Mouse (Mus musculus) midbrain, embryonic 16.5 days (tissue): Measurements from ENCODE around the gene Auts2. TPM values are rescaled to one million over a fixed set of nuclear protein-coding genes. Genes with fewer than 3 reads are reported as not detected.

Experiments
- ATAC-seq: fragments of 200-750 bp; cut with Nextera tagmentation; 2 replicates; pipeline ENCODE4 v1.8.0; 2017; ENCODE audit warnings: moderate TSS enrichment
- H3K27ac ChIP-seq: fragments of 300-500 bp; sonication (generic); 2 replicates; pipeline ENCODE4 v1.5.1; 2014; ENCODE audit warnings: mild to moderate bottlenecking, low read length, mixed read lengths
- H3K27me3 ChIP-seq: fragments of 300-500 bp; sonication (generic); 2 replicates; pipeline ENCODE4 v1.6.1; 2014; ENCODE audit warnings: low read depth, low read length, mixed read lengths; ENCODE audit not compliant: control insufficient read depth, insufficient read depth
- H3K36me3 ChIP-seq: fragments of 300-500 bp; sonication (generic); 2 replicates; pipeline ENCODE4 v1.6.1; 2014; ENCODE audit warnings: mild to moderate bottlenecking, low read length, moderate library complexity, mixed read lengths; ENCODE audit not compliant: control insufficient read depth, insufficient read depth
- H3K4me1 ChIP-seq: fragments of 300-500 bp; sonication (generic); 2 replicates; pipeline ENCODE4 v1.6.1; 2014; ENCODE audit warnings: mild to moderate bottlenecking, low read length, mixed read lengths; ENCODE audit not compliant: control insufficient read depth, insufficient read depth
- H3K4me2 ChIP-seq: fragments of 300-500 bp; sonication (generic); 2 replicates; pipeline ENCODE4 v1.6.1; 2014; ENCODE audit warnings: mild to moderate bottlenecking, low read length, mixed read lengths
- H3K4me3 ChIP-seq: fragments of 300-500 bp; sonication (generic); 2 replicates; pipeline ENCODE4 v1.5.1; 2014; ENCODE audit warnings: low read depth, mild to moderate bottlenecking, low read length, moderate library complexity, mixed read lengths
- H3K9ac ChIP-seq: fragments of 300-500 bp; sonication (generic); 2 replicates; pipeline ENCODE4 v1.6.1; 2014; ENCODE audit warnings: low read depth, low read length, mixed read lengths
- H3K9me3 ChIP-seq: fragments of 300-500 bp; sonication (generic); replicated peaks from 2 replicates; pipeline ENCODE4 v1.6.1; 2014; ENCODE audit warnings: mild to moderate bottlenecking, low read length, mixed read lengths; ENCODE audit not compliant: control insufficient read depth, poor library complexity, severe bottlenecking
- WGBS: fragments of 180-500 bp; shearing (Covaris S2); extraction: QIAGEN DNeasy Blood & Tissue Kit; methylation state at CpG from one replicate; pipeline ENCODE4 v1.1.7; 2014; 5-methylcytosine and 5-hydroxymethylcytosine counted together
- polyA plus RNA-seq: library from polyadenylated mRNA; unstranded; fragments of >200 nt; fragmentation: Nextera tagmentation; extraction: Ambion mirVana; gene quantifications from 2 replicates; pipeline ENCODE4 v1.2.1, GENCODE M21; 2015

Auts2 gene
- polyA plus RNA-seq, 1 experiment from 2014 or later: 49.8 TPM

GRCm38 (mm10) chr5:131557591-131558385 lies 985.4 kb downstream of the Auts2 start:
- Histone ChIP-seq H3K9me3 (no peaks in the 10 kb centered on the region), H3K4me1 (peaks cover 22% of the 10 kb centered on the region), H3K27me3 (no peaks in the 10 kb centered on the region), H3K4me2 (no peak overlapping the region), H3K27ac (peak overlapping the region; percentile 56; the same call in 1 of the 2 replicates), H3K4me3 (no peak overlapping the region), H3K9ac (no peak overlapping the region), H3K36me3 (no peaks in the 10 kb centered on the region)
- 52% methylated on average over 14 of the region's 14 CpGs for WGBS
- ATAC-seq: no peak

- Histone ChIP-seq H3K9ac (no peak overlapping the region), H3K4me3 (no peak overlapping the region), H3K27ac (no peak overlapping the region), H3K4me2 (no peak overlapping the region), H3K9me3 (no peaks in the 10 kb centered on the region), H3K4me1 (peaks cover 7% of the 10 kb centered on the region), H3K36me3 (no peaks in the 10 kb centered on the region), H3K27me3 (no peaks in the 10 kb centered on the region)
- WGBS: 42% methylated on average over 17 of the region's 17 CpGs
- ATAC-seq: no peak
Measured at GRCm38 (mm10) chr5:131548932-131549563, 994.1 kb downstream of the Auts2 start.

- Histone ChIP-seq H3K36me3 (no peaks in the 10 kb centered on the region), H3K9me3 (no peaks in the 10 kb centered on the region), H3K4me2 (no peak overlapping the region), H3K27me3 (no peaks in the 10 kb centered on the region), H3K27ac (no peak overlapping the region), H3K4me1 (peaks cover 7% of the 10 kb centered on the region), H3K4me3 (no peak overlapping the region), H3K9ac (no peak overlapping the region)
- no peak for ATAC-seq
- 40% methylated on average over 6 of the region's 6 CpGs for WGBS
Measured at GRCm38 (mm10) chr5:131547926-131548325, 995.2 kb downstream of the Auts2 start.

GRCm38 (mm10) chr5:131546414-131546813 lies 996.7 kb downstream of the Auts2 start:
- 43% methylated on average over 1 of the region's 1 CpGs for WGBS

GRCm38 (mm10) chr5:131544381-131544780 lies 998.8 kb downstream of the Auts2 start:
- no peak overlapping the region for H3K4me2 ChIP-seq
- no peak overlapping the region for H3K27ac ChIP-seq
- H3K27me3 ChIP-seq: no peaks in the 10 kb centered on the region
- no peak overlapping the region for H3K4me3 ChIP-seq
- H3K9ac ChIP-seq: no peak overlapping the region
- ATAC-seq: no peak
- H3K4me1 ChIP-seq: peaks cover 7% of the 10 kb centered on the region
- 95% methylated on average over 7 of the region's 7 CpGs for WGBS
- no peaks in the 10 kb centered on the region for H3K9me3 ChIP-seq
- no peaks in the 10 kb centered on the region for H3K36me3 ChIP-seq

More at GRCm38 (mm10) chr5:131546414-131546813, 996.7 kb downstream of the Auts2 start:
- Histone ChIP-seq H3K27ac (no peak overlapping the region), H3K36me3 (no peaks in the 10 kb centered on the region), H3K4me1 (peaks cover 7% of the 10 kb centered on the region), H3K4me2 (no peak overlapping the region), H3K27me3 (no peaks in the 10 kb centered on the region), H3K4me3 (no peak overlapping the region), H3K9me3 (no peaks in the 10 kb centered on the region), H3K9ac (no peak overlapping the region)
- no peak for ATAC-seq

GRCm38 (mm10) chr5:131538311-131538915 lies 1004.7 kb downstream of the Auts2 start:
- ATAC-seq: peak; percentile 80
- Histone ChIP-seq H3K36me3 (no peaks in the 10 kb centered on the region), H3K4me3 (peak overlapping the region; percentile 73), H3K27me3 (no peaks in the 10 kb centered on the region), H3K27ac (peak overlapping the region; percentile 97), H3K4me2 (peak overlapping the region; percentile 83), H3K9me3 (no peaks in the 10 kb centered on the region), H3K4me1 (peaks cover 25% of the 10 kb centered on the region), H3K9ac (peak overlapping the region; percentile 77)
- WGBS: under 1% methylated on average over 55 of the region's 68 CpGs

- Histone ChIP-seq H3K4me2 (peak overlapping the region; percentile 83), H3K4me1 (peaks cover 30% of the 10 kb centered on the region), H3K27me3 (no peaks in the 10 kb centered on the region), H3K9me3 (no peaks in the 10 kb centered on the region), H3K4me3 (peak overlapping the region; percentile 73), H3K36me3 (no peaks in the 10 kb centered on the region), H3K9ac (peak overlapping the region; percentile 77), H3K27ac (peak overlapping the region; percentile 97)
- under 1% methylated on average over 44 of the region's 48 CpGs for WGBS
- ATAC-seq: peak; percentile 72
Measured at GRCm38 (mm10) chr5:131537831-131538310, 1005.3 kb downstream of the Auts2 start.

- 1% methylated on average over 37 of the region's 44 CpGs for WGBS
Measured at GRCm38 (mm10) chr5:131537155-131537830, 1005.9 kb downstream of the Auts2 start.

More at GRCm38 (mm10) chr5:131537155-131537830, 1005.9 kb downstream of the Auts2 start:
- Histone ChIP-seq H3K9ac (peak overlapping the region; percentile 77), H3K4me3 (peak overlapping the region; percentile 73), H3K27me3 (no peaks in the 10 kb centered on the region), H3K36me3 (no peaks in the 10 kb centered on the region), H3K27ac (peak overlapping the region; percentile 97), H3K4me2 (peak overlapping the region; percentile 83), H3K4me1 (peaks cover 34% of the 10 kb centered on the region), H3K9me3 (no peaks in the 10 kb centered on the region)
- peak; percentile 63 for ATAC-seq
